Mouse (Mus musculus) lung, postnatal 36 days (tissue): ENCODE data around the gene St8sia1.
A peak's percentile ranks its signal among the peaks of the same experiment; 100 is the strongest.
"Not testable (repeated sequence)": the region's sequence is repeated elsewhere in the genome, so short reads cannot be mapped to it uniquely, and the experiment has no call there.

Experiments used
- DNase-seq: peaks from one replicate; pipeline ENCODE4 v3.0.0; 2022; ENCODE audit warnings: mixed read lengths

St8sia1 gene

GRCm38 (mm10) chr6:142964076-142964530 lies at the start of gene St8sia1:
St8sia1 (minus strand) TSS chr6:142964452.
- no peak for DNase-seq

GRCm38 (mm10) chr6:143012513-143013215 lies 48.4 kb upstream of the St8sia1 start:
- no peak for DNase-seq

- no peak for DNase-seq
Observed at GRCm38 (mm10) chr6:143008865-143009264, 44.6 kb upstream of the St8sia1 start.

- not testable (repeated sequence) for DNase-seq
Observed at GRCm38 (mm10) chr6:143005209-143005608, 41.0 kb upstream of the St8sia1 start.

GRCm38 (mm10) chr6:143004801-143005200 lies 40.5 kb upstream of the St8sia1 start:
- no peak for DNase-seq

- peak; percentile 10 for DNase-seq
Observed at GRCm38 (mm10) chr6:142998221-142998999, 34.2 kb upstream of the St8sia1 start.

- DNase-seq, result no peak
Observed at GRCm38 (mm10) chr6:142996887-142997286, 32.6 kb upstream of the St8sia1 start.

GRCm38 (mm10) chr6:142995567-142995966 lies 31.3 kb upstream of the St8sia1 start:
- DNase-seq, result peak; percentile 41

- DNase-seq, result no peak
Observed at GRCm38 (mm10) chr6:142994821-142995220, 30.6 kb upstream of the St8sia1 start.

GRCm38 (mm10) chr6:142993705-142994698 lies 29.8 kb upstream of the St8sia1 start:
- no peak for DNase-seq

GRCm38 (mm10) chr6:142992971-142993370 lies 28.7 kb upstream of the St8sia1 start:
- DNase-seq, result no peak

- DNase-seq, result no peak
Observed at GRCm38 (mm10) chr6:142992099-142992498, 27.8 kb upstream of the St8sia1 start.

GRCm38 (mm10) chr6:142991391-142992059 lies 27.3 kb upstream of the St8sia1 start:
- no peak for DNase-seq

- no peak for DNase-seq
Observed at GRCm38 (mm10) chr6:142990516-142990915, 26.3 kb upstream of the St8sia1 start.

- peak; percentile 26 for DNase-seq
Observed at GRCm38 (mm10) chr6:142989495-142989894, 25.2 kb upstream of the St8sia1 start.

GRCm38 (mm10) chr6:142988753-142989152 lies 24.5 kb upstream of the St8sia1 start:
- DNase-seq, result peak; percentile 77

- DNase-seq, result no peak
Observed at GRCm38 (mm10) chr6:142988231-142988630, 24.0 kb upstream of the St8sia1 start.

GRCm38 (mm10) chr6:142987616-142988015 lies 23.4 kb upstream of the St8sia1 start:
- no peak for DNase-seq

- DNase-seq, result not testable (repeated sequence)
Observed at GRCm38 (mm10) chr6:142986706-142987105, 22.5 kb upstream of the St8sia1 start.

GRCm38 (mm10) chr6:142985561-142986238 lies 21.4 kb upstream of the St8sia1 start:
- not testable (repeated sequence) for DNase-seq
